Mouse (Mus musculus) kidney, adult 2 months (tissue): Measurements from ENCODE around the gene Bud23.

Experiments used
- CTCF ChIP-seq: fragments of 200-500 bp; conservative IDR thresholded peaks from 2 replicates; pipeline ENCODE4 v1.5.1; 2011; ENCODE audit warnings: low read depth, mild to moderate bottlenecking, control low read depth, low read length, moderate library complexity, mixed read lengths; ENCODE audit not compliant: insufficient read depth, insufficient read length
- POLR2A ChIP-seq: fragments of 200-500 bp; IDR thresholded peaks from one replicate; pipeline ENCODE4 v1.6.1; 2011; ENCODE audit warnings: low read depth, low read length, control low read depth

GRCm38 (mm10) chr5:135035608-135036359 lies 29.0 kb downstream of the Bud23 start:
- TF ChIP-seq CTCF (no peak; the same call in 1 of the 2 replicates), POLR2A (no peak)
